Mouse (Mus musculus) erythroblast, embryonic 14.5 days (primary cell): Measurements from ENCODE around the gene Nmb.

Experiments used
- GATA1 ChIP-seq: IDR thresholded peaks from 2 replicates; pipeline ENCODE4 v1.6.1; 2012; ENCODE audit warnings: low read length, inconsistent platforms, mixed read lengths
- TAL1 ChIP-seq: IDR thresholded peaks from 3 replicates; pipeline ENCODE4 v1.6.1; 2012; ENCODE audit warnings: low read length, inconsistent platforms, mixed read lengths

DNA sequence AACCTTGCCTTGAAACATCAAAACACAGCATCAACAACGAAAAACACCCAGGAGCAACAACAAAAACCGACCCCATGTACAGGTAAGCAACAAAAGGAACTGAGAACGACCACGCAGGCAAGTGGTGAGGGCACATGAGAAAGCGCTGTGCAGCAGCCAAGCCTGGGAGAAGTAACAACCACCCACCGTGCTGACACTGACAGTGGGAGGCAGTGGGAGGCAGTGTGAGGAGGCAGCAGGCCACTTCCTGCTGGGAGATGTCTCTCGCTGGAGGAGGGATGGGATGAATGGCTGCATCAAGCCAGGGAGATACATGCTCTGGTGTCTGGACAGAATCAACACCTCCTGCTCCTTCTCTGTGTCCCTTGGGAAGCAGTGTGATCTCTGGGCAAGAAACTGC lies 7.7 kb downstream of the Nmb start:
- TF ChIP-seq GATA1, result no peak
- no peak for TF ChIP-seq TAL1
